Mouse (Mus musculus) stomach, embryonic 16.5 days (tissue): ENCODE data around the gene Arl14. TPM values are rescaled to one million over a fixed set of nuclear protein-coding genes. Genes with fewer than 3 reads are reported as not detected.

Experiments used
- ATAC-seq: fragments of 200-750 bp; cut with Nextera tagmentation; 2 replicates; pipeline ENCODE4 v1.8.0; 2017; ENCODE audit warnings: moderate number of reproducible peaks, moderate TSS enrichment; ENCODE audit not compliant: insufficient read depth, low FRiP score
- H3K27ac ChIP-seq: fragments of 300-500 bp; sonication (generic); 2 replicates; pipeline ENCODE4 v1.5.1; 2014; ENCODE audit warnings: low read length
- H3K27me3 ChIP-seq: fragments of 300-500 bp; sonication (generic); 2 replicates; pipeline ENCODE4 v1.6.1; 2014; ENCODE audit warnings: low read length, control low read depth, mixed read lengths; ENCODE audit not compliant: control insufficient read depth, insufficient read depth
- H3K36me3 ChIP-seq: fragments of 300-500 bp; sonication (generic); 2 replicates; pipeline ENCODE4 v1.6.1; 2014; ENCODE audit warnings: low read length; ENCODE audit not compliant: control insufficient read depth, insufficient read depth
- H3K4me1 ChIP-seq: fragments of 300-500 bp; sonication (generic); 2 replicates; pipeline ENCODE4 v1.6.1; 2014; ENCODE audit warnings: low read length, control low read depth, mixed read lengths; ENCODE audit not compliant: control insufficient read depth, insufficient read depth
- H3K4me2 ChIP-seq: fragments of 300-500 bp; sonication (generic); 2 replicates; pipeline ENCODE4 v1.6.1; 2014; ENCODE audit warnings: low read depth, low read length, mixed read lengths
- H3K4me3 ChIP-seq: fragments of 300-500 bp; sonication (generic); replicated peaks from 2 replicates; pipeline ENCODE4 v1.5.1; 2014; ENCODE audit warnings: mild to moderate bottlenecking, low read length
- H3K9ac ChIP-seq: fragments of 300-500 bp; sonication (generic); 2 replicates; pipeline ENCODE4 v1.6.1; 2014; ENCODE audit warnings: low read length
- H3K9me3 ChIP-seq: fragments of 300-500 bp; sonication (generic); replicated peaks from 2 replicates; pipeline ENCODE4 v1.6.1; 2016; ENCODE audit warnings: low read length, control low read depth; ENCODE audit not compliant: control insufficient read depth
- WGBS: fragments of 180-500 bp; shearing (Covaris S2); extraction: QIAGEN DNeasy Blood & Tissue Kit; methylation state at CpG from one replicate; pipeline ENCODE4 v1.1.7; 2014; 5-methylcytosine and 5-hydroxymethylcytosine counted together
- polyA plus RNA-seq: library from polyadenylated mRNA; unstranded; fragments of >200 nt; fragmentation: Nextera tagmentation; extraction: Ambion mirVana; gene quantifications from 2 replicates; pipeline ENCODE4 v1.2.1, GENCODE M21; 2015

Arl14 gene
- 19.0 and 20.5 TPM in 2 replicates for polyA plus RNA-seq

GRCm38 (mm10) chr3:69221806-69222501 lies at the start of gene Arl14:
Gene Arl14, plus strand, starts transcription at chr3:69222419.
- Histone ChIP-seq H3K27ac (peak within 1 kb of the TSS; percentile 66), H3K9me3 (no peaks in the 10 kb centered on the region), H3K4me3 (peak within 1 kb of the TSS; percentile 37), H3K27me3 (no peaks in the 10 kb centered on the region), H3K9ac (peak within 1 kb of the TSS; percentile 58), H3K4me1 (no peaks in the 10 kb centered on the region), H3K4me2 (peak within 1 kb of the TSS; percentile 25), H3K36me3 (no peaks in the 10 kb centered on the region)
- ATAC-seq, result peak; percentile 91
- WGBS, result 41% methylated on average over 8 of the region's 8 CpGs

GRCm38 (mm10) chr3:69175229-69175628 lies 47.0 kb upstream of the Arl14 start:
- no peaks in the 10 kb centered on the region for H3K9me3 ChIP-seq
- 28% methylated on average over 1 of the region's 1 CpGs for WGBS
- H3K4me1 ChIP-seq, result no peaks in the 10 kb centered on the region
- no peaks in the 10 kb centered on the region for H3K36me3 ChIP-seq
- H3K27ac ChIP-seq, result no peak overlapping the region
- no peak overlapping the region for H3K4me2 ChIP-seq
- no peak for ATAC-seq
- no peak overlapping the region for H3K9ac ChIP-seq
- no peaks in the 10 kb centered on the region for H3K27me3 ChIP-seq
- H3K4me3 ChIP-seq, result no peak overlapping the region

GRCm38 (mm10) chr3:69177168-69177797 lies 44.9 kb upstream of the Arl14 start:
- no peaks in the 10 kb centered on the region for H3K4me1 ChIP-seq

GRCm38 (mm10) chr3:69177914-69178313 lies 44.3 kb upstream of the Arl14 start:
- Histone ChIP-seq H3K4me1 (no peaks in the 10 kb centered on the region), H3K36me3 (no peaks in the 10 kb centered on the region), H3K4me3 (no peak overlapping the region), H3K9me3 (no peaks in the 10 kb centered on the region), H3K27me3 (no peaks in the 10 kb centered on the region), H3K4me2 (no peak overlapping the region), H3K9ac (no peak overlapping the region), H3K27ac (no peak overlapping the region)
- no peak for ATAC-seq

More at GRCm38 (mm10) chr3:69177168-69177797, 44.9 kb upstream of the Arl14 start:
- no peaks in the 10 kb centered on the region for H3K9me3 ChIP-seq
- H3K27me3 ChIP-seq, result no peaks in the 10 kb centered on the region
- no peak overlapping the region for H3K4me3 ChIP-seq
- no peak overlapping the region for H3K27ac ChIP-seq
- H3K4me2 ChIP-seq, result no peak overlapping the region
- no peak overlapping the region for H3K9ac ChIP-seq
- WGBS, result 75% methylated on average over 15 of the region's 15 CpGs
- no peaks in the 10 kb centered on the region for H3K36me3 ChIP-seq
- no peak for ATAC-seq

- no peaks in the 10 kb centered on the region for H3K9me3 ChIP-seq
- ATAC-seq, result no peak
- H3K27me3 ChIP-seq, result no peaks in the 10 kb centered on the region
- H3K4me1 ChIP-seq, result no peaks in the 10 kb centered on the region
- no peak overlapping the region for H3K27ac ChIP-seq
- H3K36me3 ChIP-seq, result no peaks in the 10 kb centered on the region
- WGBS, result 71% methylated on average over 14 of the region's 14 CpGs
- no peak overlapping the region for H3K4me2 ChIP-seq
- H3K9ac ChIP-seq, result no peak overlapping the region
- no peak overlapping the region for H3K4me3 ChIP-seq
Measured at GRCm38 (mm10) chr3:69178365-69179004, 43.7 kb upstream of the Arl14 start.

- Histone ChIP-seq H3K4me1 (no peaks in the 10 kb centered on the region), H3K4me2 (no peak overlapping the region), H3K9me3 (no peaks in the 10 kb centered on the region), H3K36me3 (no peaks in the 10 kb centered on the region), H3K4me3 (no peak overlapping the region), H3K9ac (no peak overlapping the region), H3K27me3 (no peaks in the 10 kb centered on the region), H3K27ac (no peak overlapping the region)
- ATAC-seq, result no peak
- 85% methylated on average over 8 of the region's 8 CpGs for WGBS
Measured at GRCm38 (mm10) chr3:69181531-69181930, 40.7 kb upstream of the Arl14 start.

GRCm38 (mm10) chr3:69182225-69182624 lies 40.0 kb upstream of the Arl14 start:
- peak; percentile 73; the same call in 1 of the 2 replicates for ATAC-seq
- H3K9me3 ChIP-seq, result no peaks in the 10 kb centered on the region
- H3K4me2 ChIP-seq, result no peak overlapping the region
- H3K36me3 ChIP-seq, result no peaks in the 10 kb centered on the region
- no peak overlapping the region for H3K4me3 ChIP-seq
- H3K27ac ChIP-seq, result no peak overlapping the region
- no peaks in the 10 kb centered on the region for H3K27me3 ChIP-seq
- no peaks in the 10 kb centered on the region for H3K4me1 ChIP-seq
- no peak overlapping the region for H3K9ac ChIP-seq

- 60% methylated on average over 7 of the region's 7 CpGs for WGBS
- H3K27ac ChIP-seq, result no peak overlapping the region
- H3K4me1 ChIP-seq, result no peaks in the 10 kb centered on the region
- no peak overlapping the region for H3K4me3 ChIP-seq
- H3K9me3 ChIP-seq, result no peaks in the 10 kb centered on the region
- H3K36me3 ChIP-seq, result no peaks in the 10 kb centered on the region
- no peak for ATAC-seq
- H3K9ac ChIP-seq, result no peak overlapping the region
- no peaks in the 10 kb centered on the region for H3K27me3 ChIP-seq
- no peak overlapping the region for H3K4me2 ChIP-seq
Measured at GRCm38 (mm10) chr3:69185244-69185643, 37.0 kb upstream of the Arl14 start.

- Histone ChIP-seq H3K9ac (no peak overlapping the region), H3K27ac (no peak overlapping the region), H3K9me3 (no peaks in the 10 kb centered on the region), H3K36me3 (no peaks in the 10 kb centered on the region), H3K4me2 (no peak overlapping the region), H3K4me3 (no peak overlapping the region), H3K27me3 (no peaks in the 10 kb centered on the region), H3K4me1 (no peaks in the 10 kb centered on the region)
- 71% methylated on average over 4 of the region's 4 CpGs for WGBS
- no peak for ATAC-seq
Measured at GRCm38 (mm10) chr3:69186031-69186430, 36.2 kb upstream of the Arl14 start.
